Mouse (Mus musculus): ENCODE measurements at regions not wholly inside any gene's neighbourhood (a gene's known extent, or its start where the extent isn't known, plus 50 kb on each side); places are given as distances from the start of the nearest gene placed in this dataset.
A peak's percentile ranks its signal among the peaks of the same experiment; 100 is the strongest.

DNA sequence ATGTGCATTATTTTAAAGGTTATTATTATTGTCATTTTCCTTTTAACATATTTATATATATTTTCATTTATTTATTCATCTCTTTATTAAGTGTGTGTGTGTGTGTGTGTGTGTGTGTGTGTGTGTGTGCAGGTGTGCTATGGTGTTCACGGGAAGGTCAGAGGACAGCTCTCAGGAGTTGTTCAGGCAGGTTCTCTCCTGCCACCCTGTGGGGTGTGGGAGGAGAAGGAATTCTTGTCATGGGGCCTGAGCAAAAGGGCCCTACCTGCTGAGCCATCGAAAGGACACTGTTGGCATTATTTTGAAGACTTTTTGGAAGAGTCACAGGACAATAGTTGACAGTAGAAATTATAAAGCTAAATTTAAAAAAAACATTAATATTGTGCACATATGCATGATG, 216.4 kb upstream of the Gadl1 start:
- DNase-seq: no peak

DNA sequence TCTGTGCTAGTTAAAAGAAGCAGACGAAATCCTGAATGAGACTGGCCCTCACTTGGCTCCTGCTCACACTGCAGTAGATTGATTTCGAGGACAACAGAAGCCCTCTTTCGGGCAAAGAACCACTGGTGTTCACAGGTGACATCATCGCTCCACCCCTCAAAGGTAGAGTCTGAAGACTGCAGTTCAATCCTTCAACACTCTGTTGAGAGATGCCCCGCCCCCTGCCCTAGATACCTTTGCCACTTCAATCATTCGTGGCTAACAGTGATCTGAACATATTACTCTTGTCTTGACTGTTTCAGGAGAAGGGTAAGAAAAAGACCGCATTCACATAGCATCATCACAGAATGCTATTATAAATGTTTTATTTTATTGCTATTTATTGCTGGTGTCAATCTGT, 205.5 kb upstream of the Gadl1 start:
- DNase-seq: no peak

GRCm38 (mm10) chr9:115704249-115704648, 205.0 kb upstream of the Gadl1 start:
- peak; percentile 6 for DNase-seq

DNA sequence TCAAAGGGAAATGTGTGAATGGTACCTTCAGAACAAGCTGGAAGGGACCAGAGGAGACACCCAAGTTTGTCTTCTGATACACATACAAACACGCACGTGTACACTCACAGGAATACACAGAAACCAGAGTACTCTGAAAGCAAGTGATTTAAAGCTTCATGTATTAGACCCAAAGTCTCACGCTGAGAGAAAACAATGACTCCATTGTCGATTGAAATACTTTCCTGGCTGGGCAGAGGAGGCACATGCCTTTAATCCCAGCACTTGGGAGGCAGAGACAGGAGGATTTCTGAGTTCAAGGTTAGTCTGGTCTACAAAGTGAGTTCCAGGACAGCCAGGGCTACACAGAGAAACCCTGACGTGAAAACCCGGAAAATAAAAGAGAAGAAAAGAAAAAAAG, 203.5 kb upstream of the Gadl1 start:
- DNase-seq: no peak

GRCm38 (mm10) chr9:115708199-115708934, 200.9 kb upstream of the Gadl1 start:
- DNase-seq: no peak

DNA sequence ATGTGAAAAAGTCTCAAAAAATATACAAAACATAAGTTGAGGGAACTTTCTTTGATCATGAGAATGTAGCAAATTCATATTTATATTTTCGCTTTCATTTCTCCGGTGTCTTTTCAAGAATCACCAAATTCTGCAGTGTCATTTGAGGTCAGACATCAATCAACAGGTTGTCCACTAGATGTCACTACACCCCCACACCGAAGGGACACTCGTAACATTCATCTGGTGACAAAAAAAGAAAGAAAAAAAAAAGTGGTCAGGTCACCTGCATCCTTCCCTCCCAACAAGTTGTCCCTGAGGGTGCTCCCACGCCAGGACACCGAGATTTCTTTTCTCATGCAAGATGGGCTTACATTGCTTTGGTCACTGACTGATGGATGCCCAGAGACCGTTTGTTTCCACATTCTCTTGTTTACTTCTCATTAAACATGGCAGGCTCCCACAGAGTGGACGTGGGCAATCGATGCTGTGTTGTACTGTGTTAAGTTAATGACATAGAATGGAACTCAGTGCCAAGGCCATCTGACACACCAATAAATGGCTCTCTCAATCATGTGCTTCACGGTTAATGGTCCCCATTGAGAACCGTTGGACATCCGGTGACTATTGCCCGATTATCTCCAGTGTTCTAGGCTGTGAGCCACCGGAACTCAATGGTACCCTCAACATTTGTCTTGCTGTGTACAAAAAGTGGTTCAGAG, 199.1 kb upstream of the Gadl1 start:
- DNase-seq: peak; percentile 4 to 10

DNA sequence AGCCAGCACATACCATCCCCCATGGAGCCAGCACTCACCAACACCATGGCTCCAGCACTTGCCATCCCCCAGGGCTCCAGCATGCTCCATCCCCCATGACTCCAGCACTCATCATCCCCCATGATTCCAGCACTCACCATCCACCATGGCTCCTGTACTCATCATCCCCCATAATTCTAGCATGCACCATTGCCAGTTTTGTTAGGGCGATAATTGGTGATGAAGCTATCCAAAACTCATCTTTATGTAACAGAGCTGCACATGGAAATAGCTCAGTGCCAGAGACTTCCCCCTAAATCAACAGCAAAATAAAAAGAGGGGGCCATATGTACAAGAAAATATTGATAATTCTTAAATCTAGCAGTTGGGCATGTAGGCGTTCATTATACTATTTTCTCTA, 188.9 kb upstream of the Gadl1 start:
- no peak for DNase-seq

DNA sequence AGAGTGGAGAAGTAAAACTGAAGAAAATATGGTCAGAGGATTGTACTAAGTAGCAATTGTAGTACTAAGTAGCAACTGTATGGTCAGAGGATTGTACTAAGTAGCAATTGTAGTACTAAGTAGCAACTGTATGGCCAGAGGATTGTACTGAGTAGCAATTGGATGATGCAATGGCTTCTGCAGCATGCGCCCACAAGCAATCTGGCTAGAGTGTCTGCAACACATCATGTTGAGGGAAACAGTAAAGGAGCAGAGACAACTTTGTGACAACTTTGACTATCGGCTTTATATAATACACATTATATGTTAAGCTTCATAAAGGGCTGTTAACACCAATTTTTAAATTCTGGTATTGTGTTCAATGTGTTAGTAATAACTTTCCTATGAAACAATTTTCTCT, 188.4 kb upstream of the Gadl1 start:
- DNase-seq: no peak

GRCm38 (mm10) chr9:115724063-115724462, 185.2 kb upstream of the Gadl1 start:
- DNase-seq: no peak

DNA sequence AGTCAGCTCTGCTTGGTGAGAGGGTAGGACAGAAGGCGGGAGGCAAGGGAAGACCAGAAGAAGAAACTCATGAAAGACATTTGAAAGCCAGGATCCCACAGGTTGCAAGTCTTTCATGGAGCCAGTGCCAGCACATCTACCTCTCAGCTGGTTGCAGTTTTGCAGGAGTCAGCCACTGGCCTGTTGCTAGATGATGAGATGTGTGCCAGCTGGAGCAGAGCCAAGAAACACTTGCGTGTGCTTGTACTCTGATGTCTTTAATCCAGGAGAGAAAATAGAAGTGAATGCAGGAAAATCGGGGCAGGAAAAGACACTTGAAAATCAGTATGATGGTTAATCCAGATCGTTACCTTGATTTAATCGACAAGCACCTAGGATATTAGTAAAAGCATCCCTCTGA, 181.9 kb upstream of the Gadl1 start:
- DNase-seq: no peak

GRCm38 (mm10) chr9:115731557-115731956, 177.7 kb upstream of the Gadl1 start:
- DNase-seq: no peak

- DNase-seq: no peak
Observed at GRCm38 (mm10) chr9:115733104-115733503, 176.2 kb upstream of the Gadl1 start.

DNA sequence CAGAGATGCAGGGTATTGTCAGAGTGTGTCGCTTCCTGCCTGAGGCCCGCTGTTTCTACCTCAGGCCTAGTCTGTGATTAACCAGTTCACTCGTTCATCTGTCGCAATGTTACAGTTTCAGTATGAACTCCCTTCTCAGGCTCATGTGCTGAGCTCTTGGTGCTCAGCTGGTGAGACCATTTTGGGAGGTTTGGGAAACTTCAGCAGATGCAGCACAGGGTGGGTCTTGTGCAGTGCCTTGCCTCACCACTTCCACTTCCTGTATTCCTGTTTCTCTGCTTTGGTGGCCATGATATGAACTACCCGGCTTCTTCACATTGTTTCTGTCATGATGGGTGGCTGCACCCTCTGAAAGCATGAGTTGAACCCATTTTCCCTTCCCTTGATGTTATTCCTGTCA, 169.3 kb upstream of the Gadl1 start:
- no peak for DNase-seq

DNA sequence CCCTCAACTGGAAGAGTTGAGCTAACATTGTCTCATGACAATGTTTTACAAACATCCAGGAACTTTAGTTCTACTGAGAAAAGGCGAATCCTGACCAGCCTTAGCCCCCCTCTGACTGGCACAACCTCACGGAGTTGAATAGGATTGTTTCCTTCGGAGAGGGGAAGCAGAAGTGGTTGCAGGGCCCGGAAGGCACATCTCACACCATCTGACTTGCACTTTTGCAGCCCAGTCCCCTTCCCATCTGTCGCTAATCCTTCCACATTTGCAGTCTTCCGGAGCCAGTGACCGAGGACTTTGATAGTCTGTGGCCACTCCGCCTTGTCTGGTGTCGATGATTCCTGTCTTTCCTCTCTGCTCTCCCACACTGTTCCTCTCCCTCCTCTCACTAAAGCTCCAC, 162.8 kb upstream of the Gadl1 start:
- no peak for DNase-seq

- DNase-seq: no peak
Observed at GRCm38 (mm10) chr9:115760496-115760895, 148.8 kb upstream of the Gadl1 start.

DNA sequence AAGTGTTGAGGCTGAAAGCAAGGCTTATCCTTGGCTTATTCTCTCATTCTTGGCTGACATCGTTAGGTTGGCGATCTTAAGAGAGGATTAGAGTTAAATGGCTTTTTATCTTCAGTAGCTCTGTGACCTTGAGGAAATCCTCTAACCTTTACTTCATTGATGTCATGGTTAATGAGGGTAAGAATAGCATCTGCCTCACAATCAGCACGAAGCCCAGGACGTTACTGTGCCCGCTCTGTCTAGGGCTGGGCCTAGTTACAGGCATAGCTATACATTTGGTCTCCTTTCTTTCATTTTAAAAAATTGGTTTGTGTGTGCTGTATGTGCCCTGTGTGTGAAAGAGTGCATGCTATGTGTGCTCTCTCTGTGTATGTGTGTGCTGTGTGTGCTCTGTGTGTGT, 145.1 kb upstream of the Gadl1 start:
- no peak for DNase-seq

- no peak for DNase-seq
Observed at GRCm38 (mm10) chr9:115766471-115766870, 142.8 kb upstream of the Gadl1 start.

DNA sequence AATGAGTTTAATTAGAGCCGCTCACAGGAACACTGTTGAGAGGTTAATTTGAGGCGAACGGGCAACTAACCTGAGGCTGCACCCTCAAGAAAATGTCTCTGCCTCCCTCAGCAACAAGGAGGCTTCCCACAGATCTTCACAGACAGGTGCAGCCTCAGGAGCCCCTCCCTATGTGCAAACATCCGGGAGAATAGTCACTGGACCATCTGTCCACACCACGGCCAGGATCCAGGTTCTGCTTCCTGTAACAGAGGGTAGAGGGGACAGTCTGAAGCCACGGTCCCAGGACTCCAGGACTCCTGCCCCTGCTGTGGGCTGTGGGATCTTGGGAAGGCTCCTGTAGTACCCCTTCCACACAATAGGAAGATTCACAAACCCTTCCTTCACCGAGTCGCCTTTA, 134.1 kb upstream of the Gadl1 start:
- peak; percentile 11 to 16 for DNase-seq

- no peak for DNase-seq
Observed at GRCm38 (mm10) chr9:115775858-115776257, 133.4 kb upstream of the Gadl1 start.

DNA sequence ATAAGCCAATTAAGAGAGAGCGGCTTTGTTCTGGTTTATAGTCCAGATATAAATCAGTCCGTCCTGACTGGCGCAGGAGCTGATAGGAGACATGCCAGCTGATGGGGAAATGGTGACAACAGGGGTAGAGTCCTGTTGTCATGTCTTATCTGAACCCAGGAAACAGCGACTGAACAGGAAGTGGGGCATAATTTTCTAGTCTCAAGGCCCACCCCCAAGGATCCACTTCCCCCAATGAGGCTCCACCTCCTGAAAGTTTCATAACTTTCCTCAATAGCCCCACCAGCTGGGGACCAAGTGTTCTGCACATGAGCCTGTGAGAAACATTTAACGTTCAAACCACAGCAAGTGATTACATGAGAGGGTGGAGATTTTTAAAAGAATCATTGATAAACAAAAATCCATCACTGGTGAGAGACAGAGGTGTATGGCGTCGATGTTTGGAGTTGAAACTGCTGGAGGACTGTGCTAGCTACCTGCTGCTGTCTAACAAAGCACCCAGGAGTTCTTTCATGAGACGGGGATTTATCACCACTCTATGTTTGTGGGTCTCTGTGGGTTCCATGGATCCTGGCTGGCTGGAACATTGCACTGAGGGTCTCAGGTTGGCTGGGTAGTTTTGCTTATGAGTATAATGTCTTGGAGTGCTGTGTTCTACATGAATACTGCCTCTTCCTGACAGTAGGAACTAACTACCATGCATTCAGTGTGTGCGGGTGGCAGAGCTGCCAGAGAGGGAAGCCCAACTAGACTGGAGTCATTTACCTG, 132.0 kb upstream of the Gadl1 start:
- DNase-seq: no peak

DNA sequence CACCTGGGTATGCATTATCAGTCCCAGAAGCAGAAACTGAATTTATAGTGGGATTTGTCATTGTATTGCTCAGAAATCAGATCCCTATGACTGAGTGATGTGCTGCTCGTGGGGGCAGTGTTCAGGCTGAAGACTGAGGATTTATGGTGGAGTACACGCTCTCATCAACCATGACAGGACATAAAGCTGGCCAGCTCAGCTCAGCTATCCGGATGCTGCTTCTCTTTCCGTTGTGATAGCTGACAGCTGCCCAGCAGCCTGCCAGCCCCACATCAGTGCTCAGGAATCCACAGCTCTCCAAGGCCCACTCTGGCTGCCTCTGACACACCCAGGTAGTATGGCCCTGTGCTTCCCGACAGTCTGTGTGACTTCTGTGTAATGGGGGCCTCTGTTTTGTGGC, 130.4 kb upstream of the Gadl1 start:
- DNase-seq: no peak

- no peak for DNase-seq
Observed at GRCm38 (mm10) chr9:115799330-115799729, 109.9 kb upstream of the Gadl1 start.

- no peak for DNase-seq
Observed at GRCm38 (mm10) chr9:115800624-115801023, 108.6 kb upstream of the Gadl1 start.

GRCm38 (mm10) chr9:115803071-115803470, 106.2 kb upstream of the Gadl1 start:
- DNase-seq: no peak
